Mouse (Mus musculus) stomach, embryonic 14.5 days (tissue): Measurements from ENCODE around the gene Tle6. TPM values are rescaled to one million over a fixed set of nuclear protein-coding genes. Genes with fewer than 3 reads are reported as not detected.

Experiments used
- ATAC-seq: fragments of 200-750 bp; cut with Nextera tagmentation; 2 replicates; pipeline ENCODE4 v1.8.0; 2017; ENCODE audit warnings: low read depth, moderate TSS enrichment; ENCODE audit not compliant: insufficient number of reproducible peaks, insufficient read depth, low FRiP score
- H3K27ac ChIP-seq: fragments of 300-500 bp; sonication (generic); 2 replicates; pipeline ENCODE4 v1.5.1; 2014; ENCODE audit warnings: mild to moderate bottlenecking, low read length, moderate library complexity, mixed read lengths
- H3K27me3 ChIP-seq: fragments of 300-500 bp; sonication (generic); 2 replicates; pipeline ENCODE4 v1.6.1; 2014; ENCODE audit warnings: low read length, control low read depth, mixed read lengths; ENCODE audit not compliant: control insufficient read depth, insufficient read depth
- H3K36me3 ChIP-seq: fragments of 300-500 bp; sonication (generic); 2 replicates; pipeline ENCODE4 v1.6.1; 2014; ENCODE audit warnings: mild to moderate bottlenecking, control low read depth, low read length, moderate library complexity, mixed read lengths; ENCODE audit not compliant: control insufficient read depth, insufficient read depth
- H3K4me1 ChIP-seq: fragments of 300-500 bp; sonication (generic); 2 replicates; pipeline ENCODE4 v1.6.1; 2014; ENCODE audit warnings: low read length, control low read depth, mixed read lengths; ENCODE audit not compliant: control insufficient read depth, insufficient read depth
- H3K4me2 ChIP-seq: fragments of 300-500 bp; sonication (generic); replicated peaks from 2 replicates; pipeline ENCODE4 v1.6.1; 2014; ENCODE audit warnings: low read depth, low read length, control low read depth
- H3K4me3 ChIP-seq: fragments of 300-500 bp; sonication (generic); 2 replicates; pipeline ENCODE4 v1.5.1; 2014; ENCODE audit warnings: low read depth, low read length, control low read depth
- H3K9ac ChIP-seq: fragments of 300-500 bp; sonication (generic); replicated peaks from 2 replicates; pipeline ENCODE4 v1.6.1; 2014; ENCODE audit warnings: low read depth, mild to moderate bottlenecking, control low read depth, low read length, moderate library complexity, mixed read lengths
- H3K9me3 ChIP-seq: fragments of 300-500 bp; sonication (generic); 2 replicates; pipeline ENCODE4 v1.6.1; 2016; ENCODE audit warnings: low read depth, low read length, control low read depth; ENCODE audit not compliant: control insufficient read depth
- WGBS: fragments of 180-500 bp; shearing (Covaris S2); extraction: QIAGEN DNeasy Blood & Tissue Kit; methylation state at CpG from one replicate; pipeline ENCODE4 v1.1.7; 2014; 5-methylcytosine and 5-hydroxymethylcytosine counted together
- polyA plus RNA-seq: library from polyadenylated mRNA; unstranded; fragments of >200 nt; fragmentation: Nextera tagmentation; extraction: Ambion mirVana; gene quantifications from 2 replicates; pipeline ENCODE4 v1.2.1, GENCODE M21; 2014

The Tle6 gene
- polyA plus RNA-seq, 1 experiment from 2014 or later = 14.3 TPM

- 1% methylated on average over 29 of the region's 36 CpGs for WGBS
- ATAC-seq = peak; percentile 24; the same call in 1 of the 2 replicates
- Histone ChIP-seq H3K4me1 (peaks cover 35% of the 10 kb centered on the region), H3K27me3 (no peaks in the 10 kb centered on the region), H3K36me3 (peaks cover 16% of the 10 kb centered on the region), H3K4me3 (peak overlapping the region; percentile 96), H3K9ac (peak overlapping the region; percentile 95), H3K9me3 (no peaks in the 10 kb centered on the region; the same call in 1 of the 2 replicates), H3K4me2 (peak overlapping the region; percentile 53), H3K27ac (peak overlapping the region; percentile 95)
Measured at GRCm38 (mm10) chr10:81559627-81560539, 41.0 kb downstream of the Tle6 start.

GRCm38 (mm10) chr10:81559163-81559626 is 41.7 kb downstream of the Tle6 start, which contains the start of gene Aes:
Aes (plus strand) TSS chr10:81559488.
- Histone ChIP-seq H3K4me1 (peaks cover 28% of the 10 kb centered on the region), H3K4me2 (peak within 1 kb of the TSS; percentile 53), H3K27ac (peak within 1 kb of the TSS; percentile 95), H3K27me3 (no peaks in the 10 kb centered on the region), H3K4me3 (peak within 1 kb of the TSS; percentile 96), H3K36me3 (peaks cover 10% of the 10 kb centered on the region), H3K9ac (peak within 1 kb of the TSS; percentile 95), H3K9me3 (no peaks in the 10 kb centered on the region; the same call in 1 of the 2 replicates)
- ATAC-seq = peak; percentile 70
- under 1% methylated on average over 29 of the region's 53 CpGs for WGBS

- peaks cover 7% of the 10 kb centered on the region; the same call in 1 of the 2 replicates for H3K36me3 ChIP-seq
- no peak overlapping the region for H3K4me3 ChIP-seq
- no peak overlapping the region for H3K9ac ChIP-seq
- H3K27me3 ChIP-seq = no peaks in the 10 kb centered on the region
- 41% methylated on average over 1 of the region's 1 CpGs for WGBS
- H3K4me2 ChIP-seq = no peak overlapping the region
- no peaks in the 10 kb centered on the region; the same call in 1 of the 2 replicates for H3K9me3 ChIP-seq
- no peak overlapping the region for H3K27ac ChIP-seq
- H3K4me1 ChIP-seq = peaks cover 14% of the 10 kb centered on the region; the same call in 1 of the 2 replicates
- ATAC-seq = no peak
Measured at GRCm38 (mm10) chr10:81557491-81557890, 43.4 kb downstream of the Tle6 start.

- H3K4me3 ChIP-seq = no peak overlapping the region
- H3K9ac ChIP-seq = no peak overlapping the region
- H3K4me2 ChIP-seq = no peak overlapping the region
- H3K9me3 ChIP-seq = no peaks in the 10 kb centered on the region; the same call in 1 of the 2 replicates
- H3K36me3 ChIP-seq = peaks cover 2% of the 10 kb centered on the region; the same call in 1 of the 2 replicates
- H3K27me3 ChIP-seq = no peaks in the 10 kb centered on the region
- 76% methylated on average over 3 of the region's 3 CpGs for WGBS
- H3K27ac ChIP-seq = no peak overlapping the region
- peaks cover 6% of the 10 kb centered on the region; the same call in 1 of the 2 replicates for H3K4me1 ChIP-seq
- no peak for ATAC-seq
Measured at GRCm38 (mm10) chr10:81556282-81556681, 44.6 kb downstream of the Tle6 start.

GRCm38 (mm10) chr10:81553807-81554755 is 46.8 kb downstream of the Tle6 start:
- WGBS = 76% methylated on average over 6 of the region's 6 CpGs
- Histone ChIP-seq H3K36me3 (no peaks in the 10 kb centered on the region), H3K27ac (no peak overlapping the region), H3K27me3 (no peaks in the 10 kb centered on the region), H3K4me3 (no peak overlapping the region), H3K9me3 (no peaks in the 10 kb centered on the region; the same call in 1 of the 2 replicates), H3K4me1 (peaks cover 2% of the 10 kb centered on the region; the same call in 1 of the 2 replicates), H3K9ac (no peak overlapping the region), H3K4me2 (no peak overlapping the region)
- no peak for ATAC-seq

- H3K36me3 ChIP-seq = no peaks in the 10 kb centered on the region
- peaks cover 2% of the 10 kb centered on the region; the same call in 1 of the 2 replicates for H3K4me1 ChIP-seq
- 91% methylated on average over 5 of the region's 5 CpGs for WGBS
- no peak overlapping the region for H3K4me2 ChIP-seq
- H3K9me3 ChIP-seq = no peaks in the 10 kb centered on the region; the same call in 1 of the 2 replicates
- no peak overlapping the region for H3K9ac ChIP-seq
- no peak overlapping the region for H3K27ac ChIP-seq
- no peak for ATAC-seq
- no peak overlapping the region for H3K4me3 ChIP-seq
- H3K27me3 ChIP-seq = no peaks in the 10 kb centered on the region
Measured at GRCm38 (mm10) chr10:81553232-81553631, 47.6 kb downstream of the Tle6 start.

GRCm38 (mm10) chr10:81551597-81552102 is 49.2 kb downstream of the Tle6 start:
- Histone ChIP-seq H3K9ac (no peak overlapping the region), H3K36me3 (no peaks in the 10 kb centered on the region), H3K27me3 (no peaks in the 10 kb centered on the region), H3K4me3 (no peak overlapping the region), H3K27ac (no peak overlapping the region; the same call in 1 of the 2 replicates), H3K9me3 (no peaks in the 10 kb centered on the region; the same call in 1 of the 2 replicates), H3K4me2 (no peak overlapping the region), H3K4me1 (peaks cover 2% of the 10 kb centered on the region; the same call in 1 of the 2 replicates)
- peak; percentile 91 for ATAC-seq
- 3% methylated on average over 12 of the region's 12 CpGs for WGBS
